Mouse (Mus musculus) ES-E14 (cell line): Measurements from ENCODE around the gene 4930518I15Rik. TPM values are rescaled to one million over a fixed set of nuclear protein-coding genes. Genes with fewer than 3 reads are reported as not detected.

Source experiments
- DNase-seq: peaks from one replicate; pipeline ENCODE4 v3.0.0-alpha.2; 2013; ENCODE audit warnings: low read depth, low spot score
- H3K27ac ChIP-seq: 2 replicates; pipeline ENCODE4 v1.5.1; 2012; ENCODE audit warnings: low read depth, mild to moderate bottlenecking, low read length, moderate library complexity, mixed read lengths; ENCODE audit not compliant: poor library complexity, insufficient read depth, severe bottlenecking
- H3K36me3 ChIP-seq: 2 replicates; pipeline ENCODE4 v1.6.1; 2012; ENCODE audit warnings: mild to moderate bottlenecking, low read length, moderate library complexity, mixed read lengths; ENCODE audit not compliant: control insufficient read depth, poor library complexity, insufficient read depth, severe bottlenecking
- H3K4me1 ChIP-seq, 2 experiments: fragments of 150-350 bp in 1 of 2; sonication (generic) in 1 of 2; 2 replicates each; pipeline ENCODE4 v1.6.1; 2012; ENCODE audit warnings: low read length in 2 of 2, mild to moderate bottlenecking in 1 of 2, mixed read lengths in 1 of 2; ENCODE audit not compliant: control insufficient read depth in 2 of 2, insufficient read depth in 2 of 2, poor library complexity in 1 of 2
- H3K4me3 ChIP-seq, 2 experiments: fragments of 150-350 bp in 1 of 2; sonication (generic) in 1 of 2; 2 replicates each; pipeline ENCODE4 v1.5.1; 2012; ENCODE audit warnings: low read length in 2 of 2, low read depth in 1 of 2, mild to moderate bottlenecking in 1 of 2, mixed read lengths in 1 of 2; ENCODE audit not compliant: insufficient read depth in 1 of 2, poor library complexity in 1 of 2, severe bottlenecking in 1 of 2
- H3K9ac ChIP-seq: 2 replicates; pipeline ENCODE4 v1.6.1; 2012; ENCODE audit warnings: low read depth, mild to moderate bottlenecking, low read length, mixed read lengths; ENCODE audit not compliant: poor library complexity, insufficient read depth, severe bottlenecking
- H3K9me3 ChIP-seq: fragments of 150-350 bp; sonication (generic); 2 replicates; pipeline ENCODE4 v1.6.1; 2012; ENCODE audit warnings: low read depth, mild to moderate bottlenecking, low read length; ENCODE audit not compliant: control insufficient read depth, insufficient read depth
- CHD2 ChIP-seq: IDR thresholded peaks from 2 replicates; pipeline ENCODE4 v1.6.1; 2014; ENCODE audit warnings: mild to moderate bottlenecking, low read depth, low read length, inconsistent platforms
- HCFC1 ChIP-seq: IDR thresholded peaks from 2 replicates; pipeline ENCODE4 v1.6.1; 2012; ENCODE audit warnings: low read length, inconsistent platforms, borderline replicate concordance; ENCODE audit not compliant: insufficient read depth
- MAFK ChIP-seq: IDR thresholded peaks from 2 replicates; pipeline ENCODE4 v1.6.1; 2014; ENCODE audit warnings: mild to moderate bottlenecking, low read depth, low read length, inconsistent platforms; ENCODE audit not compliant: insufficient read depth
- ZC3H11A ChIP-seq: IDR thresholded peaks from 2 replicates; pipeline ENCODE4 v1.6.1; 2012; ENCODE audit warnings: low read depth, mild to moderate bottlenecking, inconsistent platforms, low read length, borderline replicate concordance
- ZNF384 ChIP-seq: IDR thresholded peaks from 2 replicates; pipeline ENCODE4 v1.6.1; 2012; ENCODE audit warnings: low read depth, low read length, inconsistent platforms
- in situ Hi-C, 2 experiments: fragments of 600-800 bp; cut with MboI; formaldehyde crosslinking; loops; one replicate each; pipeline ENCODE4 v1.15.1; 2025; ENCODE audit warnings: low sequenced_read_pairs in 2 of 2, inconsistent platforms in 1 of 2; ENCODE audit not compliant: unreplicated experiment in 2 of 2
- total RNA-seq: library from RNA; depleted of rRNA; stranded (reverse); fragments of 300-350 nt; gene quantifications from 2 replicates; pipeline ENCODE4 v1.2.3, GENCODE M21; 2012

The 4930518I15Rik gene
- total RNA-seq, 1 experiment = 0.89 TPM

- Histone ChIP-seq H3K36me3 (no peaks in the 10 kb centered on the region), H3K4me1 (peaks cover 2 to 11% of the 10 kb centered on the region in 2 experiments; a peak in 2 of 4 replicates), H3K9ac (no peak overlapping the region), H3K4me3 (no peak overlapping the region), H3K27ac (no peak overlapping the region; the same call in 1 of the 2 replicates), H3K9me3 (no peaks in the 10 kb centered on the region)
- no peak for TF ChIP-seq CHD2
- TF ChIP-seq ZNF384 = no peak
- no peak for TF ChIP-seq MAFK
- TF ChIP-seq ZC3H11A = no peak
- no peak for TF ChIP-seq HCFC1
- no peak for DNase-seq
- in situ Hi-C loops = no loop called here
Measured at GRCm38 (mm10) chr2:156815412-156815811, 42.3 kb downstream of the 4930518I15Rik start.

- Histone ChIP-seq H3K4me1 (peaks cover 2 to 11% of the 10 kb centered on the region in 2 experiments; a peak in 2 of 4 replicates), H3K9me3 (no peaks in the 10 kb centered on the region), H3K36me3 (no peaks in the 10 kb centered on the region), H3K9ac (no peak overlapping the region), H3K4me3 (no peak overlapping the region), H3K27ac (no peak overlapping the region)
- TF ChIP-seq CHD2 = no peak
- no peak for TF ChIP-seq HCFC1
- no peak for TF ChIP-seq ZNF384
- TF ChIP-seq ZC3H11A = no peak
- no peak for TF ChIP-seq MAFK
- DNase-seq = no peak
- in situ Hi-C loops = no loop called here
Measured at GRCm38 (mm10) chr2:156814893-156815292, 42.9 kb downstream of the 4930518I15Rik start.

- DNase-seq = no peak
- Histone ChIP-seq H3K9ac (no peak overlapping the region), H3K27ac (no peak overlapping the region), H3K36me3 (no peaks in the 10 kb centered on the region), H3K4me1 (peaks cover 2 to 11% of the 10 kb centered on the region in 2 experiments; a peak in 2 of 4 replicates), H3K4me3 (no peak overlapping the region), H3K9me3 (no peaks in the 10 kb centered on the region)
- in situ Hi-C loops = no loop called here
- TF ChIP-seq ZNF384 (no peak), ZC3H11A (no peak), HCFC1 (no peak), MAFK (no peak), CHD2 (no peak)
Measured at GRCm38 (mm10) chr2:156814344-156814801, 43.4 kb downstream of the 4930518I15Rik start.

- H3K36me3 ChIP-seq = no peaks in the 10 kb centered on the region
- H3K27ac ChIP-seq = no peak overlapping the region
- TF ChIP-seq HCFC1 (no peak), MAFK (no peak), CHD2 (no peak), ZC3H11A (no peak), ZNF384 (no peak)
- H3K4me3 ChIP-seq = no peak overlapping the region
- H3K9me3 ChIP-seq = no peaks in the 10 kb centered on the region
- H3K9ac ChIP-seq = no peak overlapping the region
- in situ Hi-C loops = no loop called here
- peaks cover 2 to 11% of the 10 kb centered on the region in 2 experiments; a peak in 2 of 4 replicates for H3K4me1 ChIP-seq
- DNase-seq = no peak
Measured at GRCm38 (mm10) chr2:156811556-156811955, 46.2 kb downstream of the 4930518I15Rik start.
